Mouse (Mus musculus): ENCODE measurements around the gene Mfsd4b1. TPM values are rescaled to one million over a fixed set of nuclear protein-coding genes. Genes with fewer than 3 reads are reported as not detected.

Mfsd4b1 gene
- total and polyA plus RNA-seq, 3 experiments = not detected

DNA sequence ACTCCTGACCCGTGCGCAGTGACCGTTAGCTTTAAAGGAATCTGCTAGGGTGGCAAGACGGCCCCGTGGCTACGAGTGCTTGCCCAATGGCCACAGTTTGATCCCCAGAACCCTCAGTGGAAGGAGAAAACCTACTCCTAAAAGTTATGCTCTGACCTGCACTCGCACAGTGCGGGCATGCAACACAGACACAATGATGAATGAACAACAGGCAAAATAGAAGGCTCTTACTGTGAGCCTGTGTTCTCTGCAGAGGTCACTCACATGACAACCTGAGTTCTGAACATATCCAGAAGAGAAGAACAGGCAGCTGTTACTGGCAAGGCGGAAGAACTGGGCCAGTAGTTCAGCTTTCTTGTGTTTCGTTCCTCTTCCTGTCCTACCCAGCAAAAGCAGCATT lies 43.5 kb upstream of the Mfsd4b1 start:
- no peak for DNase-seq (ENCODE audit: low read depth, low spot score)
- Histone ChIP-seq H3K27ac (ENCODE audit: control insufficient read depth, low read depth, low read length) (no peak overlapping the region), H3K4me1 (ENCODE audit: control insufficient read depth in 1 of 2, insufficient read depth in 2 of 2, low read length in 2 of 2) (peaks cover 0 to 6% of the 10 kb centered on the region in 2 experiments; a peak in 2 of 4 replicates), H3K36me3 (ENCODE audit: control insufficient read depth in 1 of 2, insufficient read depth in 2 of 2, low read length in 2 of 2) (peaks cover 0 to 5% of the 10 kb centered on the region in 2 experiments; a peak in 3 of 4 replicates), H3K4me3 (ENCODE audit: control insufficient read depth in 1 of 2, insufficient read depth in 1 of 2, low read depth in 2 of 2, low read length in 2 of 2) (no peak overlapping the region), H3K9me3 (replicated peaks; ENCODE audit: insufficient read depth, low read length) (no peaks in the 10 kb centered on the region), H3K27me3 (ENCODE audit: control insufficient read depth in 1 of 2, insufficient read depth in 2 of 2, low read length in 2 of 2) (no peaks in the 10 kb centered on the region), H3K9ac (ENCODE audit: control insufficient read depth, low read depth, low read length, poor library complexity, severe bottlenecking) (no peak overlapping the region), H3K79me2 (ENCODE audit: control insufficient read depth, insufficient read depth, low read length, poor library complexity) (no peaks in the 10 kb centered on the region)
- no peak for TF ChIP-seq JUND (IDR thresholded peaks at IDR 0.05; ENCODE audit: low read depth, low read length)

DNA sequence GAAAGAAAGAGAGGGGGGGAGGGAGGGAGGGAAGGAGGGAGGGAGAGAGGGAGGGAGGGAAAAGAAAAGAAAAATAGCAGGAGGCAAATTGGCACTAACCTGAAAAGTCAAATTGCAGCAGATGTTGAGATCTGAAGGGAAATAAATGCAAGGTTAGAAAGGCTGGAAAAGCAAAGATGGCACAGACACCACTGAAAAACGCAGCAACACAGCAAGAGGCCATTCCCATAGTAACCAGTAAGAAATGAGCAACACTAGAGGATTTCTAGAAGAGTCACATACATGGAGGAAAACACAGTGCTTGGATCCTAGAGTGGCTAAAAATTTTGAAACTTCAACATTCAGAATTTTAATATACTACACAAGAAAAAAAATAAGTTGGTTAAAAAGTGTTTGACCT lies 42.5 kb upstream of the Mfsd4b1 start:
- H3K79me2 ChIP-seq (ENCODE audit: control insufficient read depth, insufficient read depth, low read length, poor library complexity) = no peaks in the 10 kb centered on the region
- H3K9me3 ChIP-seq (replicated peaks; ENCODE audit: insufficient read depth, low read length) = no peaks in the 10 kb centered on the region
- no peak overlapping the region for H3K9ac ChIP-seq (ENCODE audit: control insufficient read depth, low read depth, low read length, poor library complexity, severe bottlenecking)
- no peak overlapping the region for H3K27ac ChIP-seq (ENCODE audit: control insufficient read depth, low read depth, low read length)
- TF ChIP-seq USF1 (IDR thresholded peaks at IDR 0.05; ENCODE audit: low read depth, low read length) = no peak
- no peak for TF ChIP-seq MYB (IDR thresholded peaks at IDR 0.05; ENCODE audit: low read depth, low read length)
- TF ChIP-seq E2F4 (IDR thresholded peaks at IDR 0.05; ENCODE audit: borderline replicate concordance, low read depth, low read length) = no peak
- TF ChIP-seq CTCF (IDR thresholded peaks at IDR 0.05 in 2 of 3, conservative IDR thresholded peaks at IDR 0.05 in 1 of 3; ENCODE audit: control insufficient read depth in 1 of 3, insufficient read depth in 1 of 3, low read depth in 2 of 3, low read length in 3 of 3, poor library complexity in 1 of 3, severe bottlenecking in 1 of 3) = no peak
- no peak for TF ChIP-seq NRF1 (IDR thresholded peaks at IDR 0.05; ENCODE audit: insufficient read depth, low read depth, low read length, poor library complexity, severe bottlenecking)
- no peak for TF ChIP-seq GATA1 (IDR thresholded peaks at IDR 0.05; ENCODE audit: low read depth, low read length)
- no peak for TF ChIP-seq EP300 (IDR thresholded peaks at IDR 0.05; ENCODE audit: low read depth in 1 of 2, low read length in 2 of 2)
- no peak for TF ChIP-seq ZMIZ1 (IDR thresholded peaks at IDR 0.05; ENCODE audit: low read depth, low read length)
- TF ChIP-seq USF2 (IDR thresholded peaks at IDR 0.05; ENCODE audit: borderline replicate concordance in 1 of 2, insufficient read depth in 1 of 2, low read depth in 1 of 2, low read length in 2 of 2) = no peak
- TF ChIP-seq ELF1 (IDR thresholded peaks at IDR 0.05; ENCODE audit: low read depth, low read length) = no peak
- TF ChIP-seq UBTF (IDR thresholded peaks at IDR 0.05; ENCODE audit: borderline replicate concordance, insufficient read depth, low read depth, low read length) = no peak
- no peak for TF ChIP-seq POLR2AphosphoS5 (IDR thresholded peaks at IDR 0.05; ENCODE audit: borderline replicate concordance, low read depth, low read length)
- TF ChIP-seq POLR2AphosphoS2 (IDR thresholded peaks at IDR 0.05; ENCODE audit: low read length) = no peak
- TF ChIP-seq KAT2A (conservative IDR thresholded peaks at IDR 0.05; ENCODE audit: low read depth, low read length) = no peak
- no peak for TF ChIP-seq POLR2A (IDR thresholded peaks at IDR 0.05; ENCODE audit: control insufficient read depth in 1 of 2, insufficient read depth in 1 of 2, low read depth in 1 of 2, low read length in 2 of 2, poor library complexity in 1 of 2)
- TF ChIP-seq ZKSCAN1 (IDR thresholded peaks at IDR 0.05; ENCODE audit: low read depth, low read length) = no peak
- TF ChIP-seq GABPA (IDR thresholded peaks at IDR 0.05; ENCODE audit: low read depth, low read length) = no peak
- no peak for TF ChIP-seq MYC (IDR thresholded peaks at IDR 0.05; ENCODE audit: low read depth, low read length)
- no peak for TF ChIP-seq ETS1 (IDR thresholded peaks at IDR 0.05; ENCODE audit: low read depth, low read length)
- no peak for DNase-seq (ENCODE audit: low read depth, low spot score)
- no peaks in the 10 kb centered on the region; a peak in 2 of 4 replicates for H3K36me3 ChIP-seq (ENCODE audit: control insufficient read depth in 1 of 2, insufficient read depth in 2 of 2, low read length in 2 of 2)
- no peaks in the 10 kb centered on the region for H3K27me3 ChIP-seq (ENCODE audit: control insufficient read depth in 1 of 2, insufficient read depth in 2 of 2, low read length in 2 of 2)
- peaks cover 0 to 2% of the 10 kb centered on the region in 2 experiments; a peak in 2 of 4 replicates for H3K4me1 ChIP-seq (ENCODE audit: control insufficient read depth in 1 of 2, insufficient read depth in 2 of 2, low read length in 2 of 2)
- no peak overlapping the region for H3K4me3 ChIP-seq (ENCODE audit: control insufficient read depth in 1 of 2, insufficient read depth in 1 of 2, low read depth in 2 of 2, low read length in 2 of 2)
